Mouse (Mus musculus) ES-Bruce4 (cell line): ENCODE measurements at regions not wholly inside any gene's neighbourhood (a gene's known extent, or its start where the extent isn't known, plus 50 kb on each side); places are given as distances from the start of the nearest gene placed in this dataset.

Source experiments
- H3K27ac ChIP-seq: 2 replicates; pipeline ENCODE4 v1.5.1; 2012; ENCODE audit warnings: low read length, inconsistent platforms; ENCODE audit not compliant: insufficient read depth
- H3K27me3 ChIP-seq: 2 replicates; pipeline ENCODE4 v1.6.1; 2012; ENCODE audit warnings: mild to moderate bottlenecking, low read length, inconsistent platforms; ENCODE audit not compliant: control insufficient read depth, poor library complexity, insufficient read depth, severe bottlenecking
- H3K36me3 ChIP-seq: 2 replicates; pipeline ENCODE4 v1.6.1; 2012; ENCODE audit warnings: inconsistent platforms, mild to moderate bottlenecking, low read length, moderate library complexity; ENCODE audit not compliant: control insufficient read depth, poor library complexity, insufficient read depth, severe bottlenecking
- H3K4me1 ChIP-seq: one replicate; pipeline ENCODE4 v1.8.1; 2011; ENCODE audit warnings: low read length; ENCODE audit not compliant: control insufficient read depth, insufficient read depth
- H3K4me3 ChIP-seq: 2 replicates; pipeline ENCODE4 v1.5.1; 2011; ENCODE audit warnings: low read depth, mild to moderate bottlenecking, low read length
- H3K9ac ChIP-seq: 2 replicates; pipeline ENCODE4 v1.6.1; 2012; ENCODE audit warnings: low read depth, mild to moderate bottlenecking, inconsistent platforms; ENCODE audit not compliant: poor library complexity, severe bottlenecking
- H3K9me3 ChIP-seq: replicated peaks from 2 replicates; pipeline ENCODE4 v1.6.1; 2012; ENCODE audit warnings: mild to moderate bottlenecking, low read length, inconsistent platforms; ENCODE audit not compliant: control insufficient read depth, poor library complexity, insufficient read depth, severe bottlenecking
- CTCF ChIP-seq: IDR thresholded peaks from one replicate; pipeline ENCODE4 v1.8.1; 2011; ENCODE audit warnings: low read depth, low read length
- EP300 ChIP-seq: IDR thresholded peaks from 2 replicates; pipeline ENCODE4 v1.6.1; 2011; ENCODE audit warnings: low read depth, low read length; ENCODE audit not compliant: insufficient read depth
- POLR2A ChIP-seq: IDR thresholded peaks from one replicate; pipeline ENCODE4 v1.8.1; 2011; ENCODE audit warnings: low read length; ENCODE audit not compliant: insufficient read depth

DNA sequence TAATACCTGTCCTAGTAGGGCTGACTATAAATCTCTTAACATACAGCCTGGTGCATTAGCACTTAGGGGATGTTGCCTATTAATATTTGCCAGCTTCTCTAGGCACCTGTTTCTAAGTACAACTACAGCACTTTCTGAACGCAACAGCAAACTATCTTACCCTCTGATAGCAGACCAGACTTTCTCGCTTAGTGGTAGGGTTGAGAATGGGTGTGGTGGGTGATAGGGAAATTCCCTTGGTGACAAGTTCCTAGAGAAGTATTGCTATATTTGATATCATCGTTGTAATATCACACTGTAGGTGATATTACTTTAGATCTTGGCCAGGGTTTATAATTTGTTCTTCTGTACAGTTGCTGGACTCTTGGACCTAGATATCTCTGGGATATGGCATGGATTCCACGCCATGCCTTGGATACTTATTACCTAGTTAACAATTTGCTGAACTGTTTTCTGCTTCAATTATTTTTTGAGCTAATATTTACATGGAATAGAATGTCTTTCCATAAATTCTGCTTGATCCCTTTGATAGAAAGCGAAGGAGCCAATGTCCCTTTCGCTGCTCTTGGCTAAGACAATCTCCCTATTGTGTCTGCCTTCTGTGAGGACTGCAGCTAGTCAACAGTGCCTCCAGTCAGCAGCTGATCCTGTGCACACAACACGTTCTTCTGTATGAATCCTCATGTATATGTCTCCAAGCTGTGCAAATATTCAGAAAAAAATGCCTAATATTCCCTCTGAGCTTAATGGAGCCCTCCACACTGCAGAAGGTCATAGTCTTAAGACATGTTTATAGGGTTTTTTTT, 269.0 kb upstream of the Pik3r1 start:
- Histone ChIP-seq H3K36me3 (no peaks in the 10 kb centered on the region), H3K9me3 (no peaks in the 10 kb centered on the region), H3K9ac (no peak overlapping the region), H3K27me3 (no peaks in the 10 kb centered on the region), H3K4me1 (no peaks in the 10 kb centered on the region), H3K4me3 (no peak overlapping the region), H3K27ac (no peak overlapping the region)
- TF ChIP-seq POLR2A: no peak

- no peaks in the 10 kb centered on the region for H3K36me3 ChIP-seq
- no peak for TF ChIP-seq EP300
- TF ChIP-seq POLR2A: no peak
- TF ChIP-seq CTCF: no peak
Measured at GRCm38 (mm10) chr13:102060213-102060612, 292.2 kb upstream of the Pik3r1 start.

DNA sequence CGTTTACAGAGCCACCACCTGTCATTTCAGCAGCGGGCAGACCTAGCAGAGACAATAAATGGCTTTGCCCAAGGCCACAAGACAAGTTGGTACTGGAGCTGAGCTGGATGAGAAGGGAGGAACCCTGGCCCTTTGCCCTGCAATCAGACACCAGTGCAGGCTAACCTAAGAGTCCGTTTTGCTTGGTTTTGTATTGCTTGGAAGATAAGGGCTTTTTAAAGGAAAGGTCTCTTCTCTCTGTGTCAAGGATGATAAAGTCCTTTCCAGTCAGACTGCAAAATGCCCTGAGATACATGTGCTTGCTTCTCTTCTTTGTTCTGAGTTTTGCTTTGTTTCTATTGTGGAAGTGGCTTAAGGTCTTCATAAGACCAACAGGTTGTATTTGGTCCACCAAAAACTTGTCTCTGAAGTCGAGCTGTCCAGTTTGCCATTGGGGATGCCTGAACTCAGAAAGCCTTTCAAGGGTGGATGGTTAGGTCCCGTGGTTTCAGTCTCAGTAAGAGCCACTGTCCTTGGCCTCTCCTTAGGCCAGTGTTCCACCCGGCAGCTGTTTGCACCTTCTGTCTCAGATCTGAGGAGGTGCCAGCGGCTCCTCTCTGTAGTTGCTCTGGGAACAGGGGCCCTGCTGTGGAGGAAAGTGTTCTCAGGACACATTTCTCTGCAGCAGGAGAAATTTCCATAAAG, 296.7 kb upstream of the Pik3r1 start:
- Histone ChIP-seq H3K4me1 (no peaks in the 10 kb centered on the region), H3K9me3 (no peaks in the 10 kb centered on the region), H3K27me3 (no peaks in the 10 kb centered on the region), H3K36me3 (no peaks in the 10 kb centered on the region), H3K27ac (no peak overlapping the region), H3K4me3 (no peak overlapping the region), H3K9ac (no peak overlapping the region)
- TF ChIP-seq EP300 (no peak), CTCF (no peak), POLR2A (no peak)

More at GRCm38 (mm10) chr13:102060213-102060612, 292.2 kb upstream of the Pik3r1 start:
- Histone ChIP-seq H3K27ac (no peak overlapping the region), H3K4me1 (no peaks in the 10 kb centered on the region), H3K9me3 (no peaks in the 10 kb centered on the region), H3K27me3 (no peaks in the 10 kb centered on the region), H3K4me3 (no peak overlapping the region), H3K9ac (no peak overlapping the region)

DNA sequence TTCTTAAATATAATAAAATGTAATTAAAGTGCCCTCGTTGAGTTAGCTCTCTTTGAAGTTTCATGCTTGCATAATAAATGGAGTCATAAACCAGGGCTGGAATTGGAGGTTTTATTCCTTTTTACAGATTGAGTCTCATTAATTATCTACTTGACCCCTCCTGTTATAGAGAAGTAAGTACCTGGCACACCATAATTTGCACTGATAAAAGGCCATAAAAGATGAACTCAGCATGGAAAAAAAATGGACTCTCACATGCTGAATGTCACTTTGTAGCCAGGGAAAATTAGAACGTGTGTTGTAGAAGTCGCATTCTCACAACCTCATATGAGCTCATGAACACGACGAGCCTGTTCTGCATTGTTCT, 297.2 kb upstream of the Pik3r1 start:
- no peak overlapping the region for H3K27ac ChIP-seq
- H3K36me3 ChIP-seq: no peaks in the 10 kb centered on the region
- H3K9me3 ChIP-seq: no peaks in the 10 kb centered on the region
- no peak overlapping the region for H3K4me3 ChIP-seq
- no peaks in the 10 kb centered on the region for H3K27me3 ChIP-seq
- no peaks in the 10 kb centered on the region for H3K4me1 ChIP-seq
- TF ChIP-seq CTCF: no peak
- TF ChIP-seq EP300: no peak
- no peak for TF ChIP-seq POLR2A
- H3K9ac ChIP-seq: no peak overlapping the region

- Histone ChIP-seq H3K36me3 (no peaks in the 10 kb centered on the region), H3K4me3 (no peak overlapping the region), H3K27ac (no peak overlapping the region), H3K9ac (no peak overlapping the region), H3K27me3 (no peaks in the 10 kb centered on the region), H3K9me3 (no peaks in the 10 kb centered on the region), H3K4me1 (no peaks in the 10 kb centered on the region)
- TF ChIP-seq CTCF: no peak
Measured at GRCm38 (mm10) chr13:102065796-102066195, 297.8 kb upstream of the Pik3r1 start.

- Histone ChIP-seq H3K27ac (no peak overlapping the region), H3K27me3 (no peaks in the 10 kb centered on the region), H3K4me3 (no peak overlapping the region), H3K36me3 (no peaks in the 10 kb centered on the region), H3K4me1 (no peaks in the 10 kb centered on the region), H3K9ac (no peak overlapping the region), H3K9me3 (no peaks in the 10 kb centered on the region)
- no peak for TF ChIP-seq CTCF
- no peak for TF ChIP-seq EP300
- TF ChIP-seq POLR2A: no peak
Measured at GRCm38 (mm10) chr13:102070740-102071139, 302.7 kb upstream of the Pik3r1 start.
